Mouse (Mus musculus): ENCODE results near the gene Nrp2. TPM values are rescaled to one million over a fixed set of nuclear protein-coding genes. Genes with fewer than 3 reads are reported as not detected.
A peak's percentile ranks its signal among the peaks of the same experiment; 100 is the strongest.

Nrp2 gene
- polyA plus RNA-seq, 1 experiment from 2014 or later, result 7.1 TPM

DNA sequence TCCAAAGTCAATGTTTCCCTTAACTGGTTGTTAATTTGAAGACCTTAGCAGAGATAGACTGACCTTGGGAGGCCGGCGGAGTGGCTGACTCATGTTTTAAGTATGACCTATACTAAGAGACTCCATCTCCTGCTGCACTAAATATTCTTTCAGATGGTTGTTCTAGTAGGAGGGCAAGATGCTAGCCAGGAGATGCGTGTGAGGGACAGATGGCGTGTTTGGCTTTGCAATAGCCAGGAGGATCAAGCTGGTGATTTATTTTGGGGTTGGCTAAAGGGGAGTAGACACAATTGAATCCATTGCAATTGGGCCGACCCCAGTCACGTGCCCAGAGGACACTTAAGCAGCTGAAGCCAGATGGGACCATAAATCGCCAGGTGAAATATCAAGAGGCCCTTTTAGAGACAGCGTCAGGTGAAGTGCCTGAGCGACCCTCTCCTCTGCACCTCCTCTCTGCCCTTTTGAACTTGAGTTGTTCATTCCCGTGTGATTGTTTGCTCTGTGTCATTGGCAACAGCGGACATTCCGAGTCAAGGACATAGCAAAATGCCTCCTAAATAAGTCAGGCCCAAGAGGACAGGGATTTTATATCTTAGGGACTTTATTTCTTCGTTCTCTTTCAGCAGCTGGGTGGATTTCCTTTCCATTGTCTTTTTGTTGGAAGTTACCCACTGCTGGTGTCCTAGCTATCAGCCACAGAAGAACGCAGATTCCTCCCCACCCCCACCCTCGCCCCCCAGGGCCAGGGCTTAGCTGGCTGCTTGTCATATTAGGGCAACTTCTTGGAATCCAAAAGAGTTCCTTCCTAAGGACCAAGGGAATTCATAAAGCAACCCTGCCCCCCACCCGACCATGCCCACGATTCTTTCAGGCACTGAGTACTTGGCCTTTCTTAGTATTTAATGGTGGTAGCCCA is 74.5 kb downstream of the Nrp2 start:
- no peak overlapping the region for H3K4me2 ChIP-seq (replicated peaks; ENCODE audit: low read depth, low read length)
- no peaks in the 10 kb centered on the region for H3K9me3 ChIP-seq (ENCODE audit: control insufficient read depth, low read length)
- H3K27ac ChIP-seq (ENCODE audit: low read depth, low read length), result no peak overlapping the region
- no peak for ATAC-seq (ENCODE audit: low FRiP score, low TSS enrichment)
- H3K9ac ChIP-seq (ENCODE audit: low read depth, low read length), result no peak overlapping the region
- WGBS, result 34% methylated on average over 17 of the region's 17 CpGs
- H3K4me3 ChIP-seq (ENCODE audit: low read length), result no peak overlapping the region
- H3K36me3 ChIP-seq (ENCODE audit: control insufficient read depth, insufficient read depth, low read length), result no peaks in the 10 kb centered on the region
- H3K4me1 ChIP-seq (ENCODE audit: control insufficient read depth, insufficient read depth, low read length), result peaks cover 8% of the 10 kb centered on the region; the same call in 1 of the 2 replicates
- H3K27me3 ChIP-seq (ENCODE audit: control insufficient read depth, insufficient read depth, low read length), result no peaks in the 10 kb centered on the region; the same call in 1 of the 2 replicates

DNA sequence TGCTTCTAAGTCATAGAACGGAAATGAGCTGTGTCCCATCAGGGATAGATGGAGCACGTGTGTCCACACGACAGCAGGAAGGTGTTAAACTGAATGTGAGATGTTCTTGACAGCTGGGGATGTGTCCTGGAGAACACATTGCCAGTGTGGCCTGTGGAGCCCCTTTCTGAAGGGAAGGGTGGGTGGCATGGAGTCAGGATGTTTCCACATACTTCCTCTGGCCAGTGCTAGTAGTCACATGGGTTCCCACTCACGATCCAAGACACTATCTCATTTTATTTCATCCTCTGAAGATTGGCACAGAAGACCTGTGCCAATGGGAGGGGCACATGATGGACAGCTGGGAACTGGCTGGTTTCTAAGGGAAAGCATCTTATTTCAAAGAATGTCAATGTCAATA is 75.8 kb downstream of the Nrp2 start:
- no peak overlapping the region for H3K4me3 ChIP-seq (ENCODE audit: low read length)
- H3K36me3 ChIP-seq (ENCODE audit: control insufficient read depth, insufficient read depth, low read length), result no peaks in the 10 kb centered on the region
- ATAC-seq (ENCODE audit: low FRiP score, low TSS enrichment), result no peak
- H3K4me2 ChIP-seq (replicated peaks; ENCODE audit: low read depth, low read length), result no peak overlapping the region
- peaks cover 8% of the 10 kb centered on the region; the same call in 1 of the 2 replicates for H3K4me1 ChIP-seq (ENCODE audit: control insufficient read depth, insufficient read depth, low read length)
- 78% methylated on average over 4 of the region's 4 CpGs for WGBS
- H3K9ac ChIP-seq (ENCODE audit: low read depth, low read length), result no peak overlapping the region
- no peaks in the 10 kb centered on the region for H3K9me3 ChIP-seq (ENCODE audit: control insufficient read depth, low read length)
- no peak overlapping the region for H3K27ac ChIP-seq (ENCODE audit: low read depth, low read length)
- no peaks in the 10 kb centered on the region; the same call in 1 of the 2 replicates for H3K27me3 ChIP-seq (ENCODE audit: control insufficient read depth, insufficient read depth, low read length)

DNA sequence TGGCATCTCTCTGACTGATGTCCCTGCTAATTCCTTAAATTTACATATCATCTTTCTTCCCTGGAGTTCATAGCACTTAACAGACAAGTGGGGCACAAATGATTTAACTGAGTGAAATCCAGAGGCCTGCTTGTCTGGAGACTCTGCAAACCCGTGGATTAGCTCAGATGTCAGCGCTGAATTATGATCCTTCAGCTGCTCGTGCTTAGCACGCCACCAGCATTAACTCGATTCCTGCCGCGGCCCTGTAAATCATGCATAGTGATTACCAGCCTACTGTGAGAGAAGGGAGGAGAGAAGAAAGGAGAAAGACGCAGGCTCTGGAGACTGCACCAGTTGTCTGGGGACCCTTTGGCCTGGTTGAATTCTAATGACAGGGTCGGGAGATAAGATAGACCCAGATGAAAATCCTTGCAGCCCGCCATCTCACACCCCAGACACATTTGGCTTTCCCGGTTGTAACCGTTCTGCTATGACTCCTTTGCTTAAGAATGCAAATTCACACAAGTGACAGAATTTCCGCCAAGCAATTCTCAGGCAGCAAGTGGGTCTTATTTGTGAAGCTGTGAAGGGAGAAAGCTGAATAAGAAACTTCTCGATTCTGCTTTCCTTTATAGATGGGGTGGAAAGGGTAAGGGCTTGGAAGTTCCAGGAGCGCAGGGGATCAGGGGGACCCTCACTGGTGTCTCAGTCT is 77.1 kb downstream of the Nrp2 start:
- H3K27me3 ChIP-seq (ENCODE audit: control insufficient read depth, insufficient read depth, low read length), result no peaks in the 10 kb centered on the region; the same call in 1 of the 2 replicates
- peaks cover 8% of the 10 kb centered on the region; the same call in 1 of the 2 replicates for H3K4me1 ChIP-seq (ENCODE audit: control insufficient read depth, insufficient read depth, low read length)
- no peak overlapping the region for H3K4me3 ChIP-seq (ENCODE audit: low read length)
- 20% methylated on average over 15 of the region's 15 CpGs for WGBS
- ATAC-seq (ENCODE audit: low FRiP score, low TSS enrichment), result peak; percentile 30; the same call in 1 of the 2 replicates
- no peaks in the 10 kb centered on the region for H3K36me3 ChIP-seq (ENCODE audit: control insufficient read depth, insufficient read depth, low read length)
- H3K27ac ChIP-seq (ENCODE audit: low read depth, low read length), result no peak overlapping the region
- no peaks in the 10 kb centered on the region for H3K9me3 ChIP-seq (ENCODE audit: control insufficient read depth, low read length)
- no peak overlapping the region for H3K4me2 ChIP-seq (replicated peaks; ENCODE audit: low read depth, low read length)
- H3K9ac ChIP-seq (ENCODE audit: low read depth, low read length), result no peak overlapping the region

DNA sequence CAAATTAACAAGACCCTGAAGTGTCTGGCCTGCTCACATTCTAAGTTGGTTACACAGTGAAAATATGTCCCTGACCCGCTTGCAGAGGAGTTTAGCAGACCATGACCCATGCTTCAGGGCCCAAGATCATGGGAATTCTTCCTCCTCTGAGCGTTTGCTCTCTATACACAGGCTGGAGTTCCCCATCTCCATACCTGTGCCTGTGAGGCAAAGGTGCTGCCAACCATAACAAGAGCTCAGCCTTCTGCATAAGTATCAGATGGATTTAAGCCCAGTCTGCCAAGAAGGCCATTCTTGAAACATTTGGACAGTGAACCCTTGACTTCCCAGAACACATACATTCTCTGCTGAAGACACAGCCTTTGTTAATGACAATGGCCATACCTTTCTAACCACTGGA is 79.1 kb downstream of the Nrp2 start:
- Histone ChIP-seq H3K9me3 (ENCODE audit: control insufficient read depth, low read length) (no peaks in the 10 kb centered on the region), H3K4me2 (replicated peaks; ENCODE audit: low read depth, low read length) (no peak overlapping the region), H3K27ac (ENCODE audit: low read depth, low read length) (no peak overlapping the region), H3K4me3 (ENCODE audit: low read length) (no peak overlapping the region), H3K4me1 (ENCODE audit: control insufficient read depth, insufficient read depth, low read length) (peaks cover 7% of the 10 kb centered on the region; the same call in 1 of the 2 replicates), H3K36me3 (ENCODE audit: control insufficient read depth, insufficient read depth, low read length) (no peaks in the 10 kb centered on the region), H3K9ac (ENCODE audit: low read depth, low read length) (no peak overlapping the region), H3K27me3 (ENCODE audit: control insufficient read depth, insufficient read depth, low read length) (no peaks in the 10 kb centered on the region; the same call in 1 of the 2 replicates)
- 72% methylated on average over 2 of the region's 2 CpGs for WGBS
- ATAC-seq (ENCODE audit: low FRiP score, low TSS enrichment), result no peak

DNA sequence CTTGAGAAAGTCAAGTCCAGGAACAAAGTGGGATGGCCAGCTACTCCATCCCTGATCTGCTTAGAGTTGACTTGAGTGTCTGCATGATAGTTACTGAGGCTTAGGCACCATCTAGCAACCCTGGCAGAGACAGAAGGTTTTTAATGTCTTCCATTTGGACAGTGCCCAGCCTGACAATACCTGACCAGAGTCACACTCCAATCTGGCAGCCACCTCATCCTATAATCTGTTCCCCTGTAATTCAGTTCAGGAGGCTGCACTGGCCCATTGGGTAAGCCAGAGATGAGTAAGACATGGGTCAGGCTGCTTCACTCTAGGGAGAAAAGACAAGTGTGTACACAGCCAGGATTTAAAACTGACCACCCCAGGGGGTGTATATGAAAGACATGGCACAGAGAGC is 79.5 kb downstream of the Nrp2 start:
- H3K9me3 ChIP-seq (ENCODE audit: control insufficient read depth, low read length), result no peaks in the 10 kb centered on the region
- H3K27ac ChIP-seq (ENCODE audit: low read depth, low read length), result no peak overlapping the region
- H3K4me3 ChIP-seq (ENCODE audit: low read length), result no peak overlapping the region
- no peaks in the 10 kb centered on the region; the same call in 1 of the 2 replicates for H3K27me3 ChIP-seq (ENCODE audit: control insufficient read depth, insufficient read depth, low read length)
- H3K4me2 ChIP-seq (replicated peaks; ENCODE audit: low read depth, low read length), result no peak overlapping the region
- H3K4me1 ChIP-seq (ENCODE audit: control insufficient read depth, insufficient read depth, low read length), result peaks cover 3% of the 10 kb centered on the region; the same call in 1 of the 2 replicates
- no peaks in the 10 kb centered on the region for H3K36me3 ChIP-seq (ENCODE audit: control insufficient read depth, insufficient read depth, low read length)
- ATAC-seq (ENCODE audit: low FRiP score, low TSS enrichment), result no peak
- no peak overlapping the region for H3K9ac ChIP-seq (ENCODE audit: low read depth, low read length)

DNA sequence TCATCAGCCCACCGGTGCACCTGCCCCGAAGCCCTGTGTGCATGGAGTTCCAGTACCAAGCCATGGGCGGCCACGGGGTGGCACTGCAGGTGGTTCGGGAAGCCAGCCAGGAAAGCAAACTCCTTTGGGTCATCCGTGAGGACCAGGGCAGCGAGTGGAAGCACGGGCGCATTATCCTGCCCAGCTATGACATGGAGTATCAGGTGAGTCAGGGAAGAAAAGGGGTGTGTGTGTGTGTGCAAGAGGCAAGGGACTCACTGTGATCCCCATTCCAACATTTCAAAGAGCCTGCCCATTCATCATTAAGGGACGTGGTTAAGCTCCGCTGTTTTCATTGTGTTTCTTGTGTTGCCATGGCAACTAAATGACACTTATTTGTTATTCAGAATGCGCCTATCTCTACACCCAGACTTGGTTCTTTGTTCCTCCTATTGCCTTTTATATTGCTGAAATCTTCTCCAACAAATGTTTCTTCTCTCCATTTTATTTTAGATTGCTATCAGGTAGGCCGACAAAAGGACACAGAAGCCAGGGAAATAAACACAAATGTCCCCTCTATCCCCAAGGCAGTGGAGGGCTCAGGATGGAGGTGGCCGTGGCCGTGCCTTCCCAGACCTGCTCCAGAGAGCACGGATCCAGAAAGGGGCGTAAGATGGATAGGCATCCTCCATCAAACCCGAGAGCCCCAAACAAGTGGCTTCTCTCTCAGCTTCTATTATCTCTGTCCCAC is 80.4 kb downstream of the Nrp2 start:
- no peak overlapping the region for H3K9ac ChIP-seq (ENCODE audit: low read depth, low read length)
- no peak overlapping the region for H3K27ac ChIP-seq (ENCODE audit: low read depth, low read length)
- no peaks in the 10 kb centered on the region; the same call in 1 of the 2 replicates for H3K27me3 ChIP-seq (ENCODE audit: control insufficient read depth, insufficient read depth, low read length)
- no peak for ATAC-seq (ENCODE audit: low FRiP score, low TSS enrichment)
- no peaks in the 10 kb centered on the region for H3K9me3 ChIP-seq (ENCODE audit: control insufficient read depth, low read length)
- H3K4me3 ChIP-seq (ENCODE audit: low read length), result no peak overlapping the region
- WGBS, result 85% methylated on average over 18 of the region's 18 CpGs
- H3K36me3 ChIP-seq (ENCODE audit: control insufficient read depth, insufficient read depth, low read length), result no peaks in the 10 kb centered on the region
- H3K4me2 ChIP-seq (replicated peaks; ENCODE audit: low read depth, low read length), result no peak overlapping the region
- H3K4me1 ChIP-seq (ENCODE audit: control insufficient read depth, insufficient read depth, low read length), result no peaks in the 10 kb centered on the region

DNA sequence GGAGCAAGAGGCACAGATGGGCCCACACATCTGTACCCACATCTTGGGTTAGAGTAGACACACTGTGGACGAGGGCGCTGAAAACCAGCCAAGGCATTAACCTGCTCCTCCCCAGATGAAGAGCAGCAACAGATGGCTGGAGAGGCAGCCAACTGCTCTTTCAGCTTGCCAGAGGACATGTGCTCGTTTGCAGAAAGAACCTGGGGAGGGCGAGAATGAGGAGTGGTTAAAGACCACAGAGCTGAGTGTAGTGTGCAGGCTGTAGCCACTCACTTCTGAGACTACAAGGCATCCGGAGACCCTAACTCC is 81.0 kb downstream of the Nrp2 start:
- no peak overlapping the region for H3K4me3 ChIP-seq (ENCODE audit: low read length)
- no peaks in the 10 kb centered on the region for H3K4me1 ChIP-seq (ENCODE audit: control insufficient read depth, insufficient read depth, low read length)
- H3K36me3 ChIP-seq (ENCODE audit: control insufficient read depth, insufficient read depth, low read length), result no peaks in the 10 kb centered on the region
- H3K4me2 ChIP-seq (replicated peaks; ENCODE audit: low read depth, low read length), result no peak overlapping the region
- H3K27ac ChIP-seq (ENCODE audit: low read depth, low read length), result no peak overlapping the region
- no peaks in the 10 kb centered on the region for H3K9me3 ChIP-seq (ENCODE audit: control insufficient read depth, low read length)
- H3K27me3 ChIP-seq (ENCODE audit: control insufficient read depth, insufficient read depth, low read length), result no peaks in the 10 kb centered on the region; the same call in 1 of the 2 replicates
- no peak overlapping the region for H3K9ac ChIP-seq (ENCODE audit: low read depth, low read length)
- ATAC-seq (ENCODE audit: low FRiP score, low TSS enrichment), result no peak
- 67% methylated on average over 5 of the region's 5 CpGs for WGBS

DNA sequence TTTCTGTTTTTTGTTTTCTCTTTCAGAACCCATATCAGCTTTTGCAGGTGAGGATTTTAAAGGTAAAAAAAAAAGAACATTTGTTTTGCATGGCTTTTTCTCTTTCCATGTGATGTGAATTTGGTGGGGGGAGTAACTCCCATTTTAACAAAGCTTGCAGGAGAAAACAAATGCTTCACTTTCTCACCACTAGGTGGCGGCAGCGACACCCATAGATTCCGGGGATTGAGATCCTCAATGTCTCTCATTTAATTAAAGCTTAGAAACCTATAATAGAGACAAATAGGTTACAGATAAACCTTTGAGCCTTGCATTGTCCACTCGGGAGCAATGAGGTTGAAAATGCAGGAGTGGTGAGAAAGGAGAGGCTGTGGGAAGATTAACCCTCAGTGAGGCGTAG is 83.2 kb downstream of the Nrp2 start:
- Histone ChIP-seq H3K27me3 (ENCODE audit: control insufficient read depth, insufficient read depth, low read length) (no peaks in the 10 kb centered on the region; the same call in 1 of the 2 replicates), H3K4me1 (ENCODE audit: control insufficient read depth, insufficient read depth, low read length) (no peaks in the 10 kb centered on the region), H3K9ac (ENCODE audit: low read depth, low read length) (no peak overlapping the region), H3K27ac (ENCODE audit: low read depth, low read length) (no peak overlapping the region), H3K9me3 (ENCODE audit: control insufficient read depth, low read length) (no peaks in the 10 kb centered on the region), H3K4me2 (replicated peaks; ENCODE audit: low read depth, low read length) (no peak overlapping the region), H3K4me3 (ENCODE audit: low read length) (no peak overlapping the region), H3K36me3 (ENCODE audit: control insufficient read depth, insufficient read depth, low read length) (no peaks in the 10 kb centered on the region)
- no peak for ATAC-seq (ENCODE audit: low FRiP score, low TSS enrichment)
- WGBS, result 18% methylated on average over 5 of the region's 5 CpGs
